Mouse (Mus musculus) naive thymus-derived CD4-positive, alpha-beta T cell, adult 2 months (primary cell): ENCODE data around the gene Camta1.

ENCODE experiments used
- DNase-seq: peaks from one replicate; pipeline ENCODE4 v3.0.0-alpha.2; 2011; ENCODE audit warnings: low read depth

Camta1 gene

DNA sequence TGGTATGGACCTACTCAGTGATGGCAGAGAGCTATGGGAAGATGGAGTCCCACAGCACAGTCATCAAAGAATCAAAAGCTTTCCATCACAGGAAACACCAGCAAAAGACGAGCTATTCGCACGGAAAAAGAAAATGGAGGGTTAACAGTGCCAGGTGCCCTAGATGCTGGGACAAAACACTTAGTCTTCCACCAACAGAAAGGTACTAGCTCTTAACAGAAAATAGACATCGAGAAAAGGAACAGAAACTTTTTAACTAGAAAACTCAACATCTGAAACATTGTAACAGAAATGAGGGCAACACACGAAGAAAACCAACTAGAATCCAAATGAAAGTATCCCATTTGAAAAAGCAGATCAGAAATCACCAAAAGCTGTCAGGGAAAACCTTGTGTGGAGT is 881.5 kb downstream of the Camta1 start:
- no peak for DNase-seq

DNA sequence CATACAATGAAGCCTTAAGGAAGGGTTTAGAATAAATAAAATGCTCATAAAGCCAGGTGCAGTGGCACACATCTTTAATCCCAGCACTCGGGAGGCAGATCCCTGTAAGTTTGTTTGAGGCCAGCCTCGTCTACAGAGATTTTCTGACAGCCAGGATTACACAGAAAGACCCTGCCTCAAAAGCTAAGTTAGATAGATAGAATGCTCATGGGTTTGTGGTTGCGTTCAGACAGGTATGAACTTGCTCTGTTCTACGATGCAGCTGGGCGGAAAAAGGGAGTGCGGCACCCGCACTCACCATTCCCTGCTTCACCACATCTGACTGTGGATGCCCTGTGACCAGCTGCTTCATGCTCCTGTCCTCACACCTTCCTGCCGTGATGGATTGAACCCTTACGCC is 882.2 kb downstream of the Camta1 start:
- no peak for DNase-seq

DNA sequence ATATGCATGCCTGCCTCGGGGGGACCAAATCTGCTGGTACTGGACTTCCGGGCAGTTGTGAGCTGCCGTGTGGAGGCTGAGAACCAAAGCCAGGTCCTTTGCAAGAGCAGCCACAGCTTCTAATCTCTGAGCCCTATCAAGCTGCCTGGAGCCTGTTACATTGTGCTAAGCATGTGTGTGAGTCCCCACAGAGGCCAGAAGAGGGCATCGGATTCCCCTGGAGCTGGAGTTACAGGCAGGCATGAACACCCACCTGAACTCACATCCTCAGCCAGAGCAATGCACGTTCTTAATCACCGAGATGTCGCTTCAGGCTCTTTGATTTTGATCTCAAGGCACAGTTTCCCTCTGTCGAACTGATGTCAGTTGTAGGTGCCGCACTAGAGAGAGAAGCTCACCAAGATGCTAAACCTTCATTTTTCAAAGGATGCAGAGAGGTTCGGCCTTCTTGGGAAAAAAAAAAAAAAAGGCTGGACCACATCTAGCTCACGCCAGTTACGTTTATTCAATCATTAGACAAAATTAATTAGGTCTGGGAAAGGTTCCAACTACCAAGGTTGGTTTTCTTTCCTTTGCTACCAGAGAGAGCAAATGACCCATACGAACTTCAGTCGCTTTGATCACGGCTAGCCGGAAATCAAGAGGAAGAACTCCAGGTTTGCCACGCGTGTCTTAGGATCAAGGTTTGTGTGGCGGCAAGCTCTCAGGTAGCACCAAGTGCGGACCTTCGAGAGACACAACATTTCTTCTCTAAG is 883.3 kb downstream of the Camta1 start:
- DNase-seq: no peak

DNA sequence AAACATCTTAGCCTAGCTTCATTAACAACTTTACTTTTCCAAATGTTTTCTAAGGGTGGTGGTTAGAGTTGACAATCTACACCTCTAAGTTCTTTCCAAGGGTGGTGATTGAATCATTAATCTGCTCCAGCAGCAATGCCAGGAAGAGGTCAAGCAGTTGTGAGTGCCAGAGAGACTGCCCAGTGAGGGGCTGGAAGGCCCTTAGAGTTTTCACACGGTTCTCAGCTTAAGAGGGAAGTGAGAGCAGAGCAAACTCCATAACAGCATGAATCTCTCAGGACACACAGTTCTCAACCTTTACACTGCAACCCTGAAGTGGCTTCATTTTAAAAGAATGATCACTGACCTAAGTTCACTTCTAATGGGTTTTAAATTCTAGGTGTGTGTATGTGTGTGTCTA is 886.5 kb downstream of the Camta1 start:
- no peak for DNase-seq

DNA sequence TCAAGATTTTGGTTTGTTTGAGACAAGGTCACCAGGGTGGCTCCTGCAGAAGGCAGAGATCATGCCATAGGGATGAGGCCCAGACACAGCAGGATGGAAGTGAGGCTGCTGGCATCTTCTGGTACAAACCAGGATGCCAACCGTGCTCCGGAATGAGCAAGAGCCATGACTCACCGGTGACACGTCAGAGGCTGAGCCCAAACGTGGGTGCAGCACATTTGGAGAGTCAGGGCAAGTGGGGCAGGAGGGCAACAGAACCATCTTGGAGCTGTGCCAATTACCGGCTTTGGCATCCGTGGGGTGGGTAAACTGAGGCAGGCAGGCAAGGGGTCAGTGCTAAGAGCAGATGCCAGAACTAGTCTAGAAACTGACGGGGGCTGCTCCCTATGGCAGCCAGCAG is 888.4 kb downstream of the Camta1 start:
- no peak for DNase-seq

DNA sequence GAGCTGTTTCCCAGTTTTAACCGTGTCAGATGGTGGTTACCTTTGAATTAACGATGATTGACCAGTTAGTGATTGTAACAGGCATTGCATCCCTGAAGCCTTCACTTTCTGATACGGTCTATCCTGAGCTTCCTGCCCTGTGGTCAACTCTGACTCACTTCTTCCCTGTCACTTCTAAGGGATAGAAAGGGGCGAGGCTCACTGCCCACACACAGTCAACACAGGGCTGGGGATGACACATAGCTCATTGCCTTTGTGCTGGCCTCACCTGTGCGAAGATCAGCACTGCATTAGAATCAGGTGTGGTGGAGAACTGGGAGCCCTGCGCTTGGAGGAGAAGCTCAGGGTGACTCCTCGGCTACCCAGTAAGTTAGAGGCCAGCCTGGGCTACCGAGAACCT is 892.7 kb downstream of the Camta1 start:
- DNase-seq: no peak

DNA sequence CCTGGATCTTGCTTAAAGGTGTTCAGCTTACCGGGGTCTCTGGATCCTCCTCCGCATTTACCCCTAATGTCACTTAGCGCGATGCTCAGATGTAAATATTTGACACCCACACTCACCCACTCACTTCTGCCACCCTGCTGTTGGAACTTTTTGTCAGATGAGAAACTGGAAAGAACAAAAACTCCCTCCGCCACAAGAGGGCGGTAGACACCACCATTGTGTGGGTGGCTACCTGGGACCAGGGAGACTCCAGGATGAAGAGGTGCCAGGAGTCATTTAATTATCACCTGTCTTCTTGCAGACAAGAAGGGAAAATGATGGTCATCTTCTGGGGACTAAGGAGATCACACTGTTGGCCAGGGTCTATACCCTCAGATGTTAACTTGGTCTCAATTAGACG is 895.1 kb downstream of the Camta1 start:
- peak; percentile 78 for DNase-seq

DNA sequence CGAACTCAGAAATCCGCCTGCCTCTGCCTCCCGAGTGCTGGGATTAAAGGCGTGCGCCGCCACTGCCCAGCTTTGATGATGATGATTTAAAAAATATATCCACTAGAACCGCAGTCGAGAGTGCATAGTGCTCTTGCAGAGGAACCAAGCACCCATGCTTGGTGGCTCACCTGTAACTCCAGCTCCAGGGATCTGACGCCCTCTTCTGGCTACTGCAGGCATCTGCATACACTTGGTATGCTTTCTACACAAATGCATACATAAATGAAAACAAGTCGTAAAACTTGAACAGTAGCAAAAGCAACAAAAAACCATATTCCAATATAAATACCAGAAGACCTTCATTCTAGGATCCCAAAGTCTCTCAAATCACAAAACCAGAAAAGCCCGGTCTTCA is 896.1 kb downstream of the Camta1 start:
- DNase-seq: peak; percentile 59

DNA sequence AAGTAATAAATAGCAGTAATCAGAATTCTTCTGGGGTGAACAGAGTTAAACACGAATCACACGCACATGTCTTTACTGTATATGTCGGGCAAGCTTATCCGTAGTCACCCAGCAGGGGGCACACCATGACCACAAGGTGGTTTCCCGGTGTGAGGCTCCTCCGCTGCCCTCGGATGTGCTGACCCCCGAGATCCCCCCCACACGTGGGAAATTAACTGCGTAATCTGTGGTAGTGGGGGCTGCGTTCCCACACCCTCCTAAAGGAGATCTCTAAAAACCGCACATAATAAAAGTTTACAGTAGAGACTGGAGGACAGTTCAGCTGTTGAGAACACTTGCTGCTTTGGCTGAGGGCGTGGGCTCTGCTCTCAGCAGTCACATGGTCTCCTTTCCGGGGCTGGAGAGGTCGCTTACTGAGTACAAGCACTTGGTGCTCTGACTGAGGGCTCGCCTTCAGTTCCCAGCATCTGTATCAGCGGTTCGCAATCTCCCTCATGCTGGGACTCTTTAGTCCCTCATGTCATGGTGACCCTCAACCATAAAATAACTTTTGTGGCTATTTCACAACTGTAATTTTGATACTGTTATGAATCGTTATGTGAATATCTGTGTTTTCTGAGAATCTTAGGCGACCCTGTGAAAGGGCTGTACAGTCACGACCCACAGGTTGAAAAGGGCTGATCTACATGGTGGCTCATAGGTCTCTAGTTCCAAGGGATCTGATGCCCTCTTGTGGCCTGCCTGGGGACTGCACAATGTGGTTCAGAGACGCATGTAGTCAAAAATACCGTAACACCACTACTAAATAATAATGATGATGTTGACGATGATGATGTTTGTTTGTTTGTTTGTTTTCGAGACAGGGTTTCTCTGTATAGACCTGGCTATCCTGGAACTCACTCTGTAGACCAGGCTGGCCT is 896.8 kb downstream of the Camta1 start:
- DNase-seq: peak; percentile 95

DNA sequence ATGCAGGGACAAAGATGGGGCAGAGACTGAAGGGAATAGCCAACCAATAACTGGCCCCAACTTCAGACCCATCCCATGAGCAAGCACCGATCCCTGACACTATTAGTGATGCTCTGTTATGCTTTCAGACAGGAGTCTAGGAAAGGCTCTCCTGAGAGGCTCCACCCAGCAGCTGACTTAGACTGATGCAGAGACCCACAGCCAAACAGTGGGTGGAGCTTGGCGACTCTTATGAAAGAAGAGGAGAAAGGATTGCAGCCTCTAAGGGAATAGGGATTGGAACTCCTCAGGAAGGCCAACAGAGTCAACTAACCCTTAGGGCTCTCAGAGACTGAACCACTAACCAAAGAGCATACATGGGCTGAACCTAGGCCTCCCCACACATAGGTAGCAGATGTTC is 898.0 kb downstream of the Camta1 start:
- no peak for DNase-seq

DNA sequence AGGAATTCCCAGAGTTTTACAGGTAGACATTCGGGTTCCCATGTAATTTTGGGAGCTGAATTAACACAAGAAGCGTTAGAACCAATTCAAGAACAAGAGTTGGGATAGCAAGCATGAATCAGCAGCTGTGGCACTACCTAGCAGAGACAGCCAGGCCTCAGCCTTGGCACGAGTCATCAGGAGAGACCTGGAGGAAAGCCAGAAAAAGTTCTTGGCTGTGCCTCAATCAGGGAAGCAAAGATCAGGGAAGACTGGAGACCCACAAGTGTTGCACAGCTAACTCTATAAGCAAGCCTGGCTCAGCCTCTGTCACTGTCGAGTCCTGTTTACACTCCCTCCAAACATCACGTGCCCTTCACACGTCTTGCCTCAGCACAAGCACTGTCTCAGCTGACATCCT is 899.4 kb downstream of the Camta1 start:
- DNase-seq: no peak

DNA sequence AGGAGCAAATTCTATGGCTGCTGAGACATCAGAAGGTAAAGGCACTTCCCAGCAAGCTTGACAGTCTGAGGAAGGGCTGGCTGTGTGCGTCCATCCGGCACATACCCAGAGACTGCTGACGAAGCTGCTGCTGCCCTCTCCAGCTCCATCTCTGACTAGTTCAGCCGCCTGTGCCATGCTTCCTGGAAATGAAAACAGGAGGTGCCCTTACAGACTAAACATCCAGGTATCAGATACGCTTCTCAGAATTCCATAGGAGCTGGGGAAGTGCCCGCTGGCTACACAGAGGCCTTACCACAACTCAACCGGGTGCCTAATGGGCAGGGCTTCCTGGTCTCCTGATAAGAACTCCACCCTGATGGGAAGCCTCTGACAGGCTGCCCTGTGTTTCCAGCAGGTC is 903.1 kb downstream of the Camta1 start:
- no peak for DNase-seq

DNA sequence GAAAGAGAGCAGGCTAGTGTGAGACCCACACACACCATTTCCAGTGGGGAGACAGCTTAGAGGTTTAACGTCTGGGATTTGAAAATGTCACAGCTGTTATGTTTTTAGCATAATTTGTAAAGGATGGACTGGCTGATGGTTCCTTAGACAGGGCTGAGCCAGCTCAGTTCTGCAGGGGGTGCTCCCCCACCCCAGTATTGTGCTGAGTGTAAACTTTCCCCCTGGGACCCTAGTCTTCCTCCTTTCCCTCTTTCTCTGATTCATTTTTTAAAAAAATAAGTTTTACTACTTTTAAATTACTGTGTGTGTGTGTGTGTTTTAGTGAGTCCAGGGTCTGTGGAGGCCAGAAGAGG is 904.6 kb downstream of the Camta1 start:
- no peak for DNase-seq

DNA sequence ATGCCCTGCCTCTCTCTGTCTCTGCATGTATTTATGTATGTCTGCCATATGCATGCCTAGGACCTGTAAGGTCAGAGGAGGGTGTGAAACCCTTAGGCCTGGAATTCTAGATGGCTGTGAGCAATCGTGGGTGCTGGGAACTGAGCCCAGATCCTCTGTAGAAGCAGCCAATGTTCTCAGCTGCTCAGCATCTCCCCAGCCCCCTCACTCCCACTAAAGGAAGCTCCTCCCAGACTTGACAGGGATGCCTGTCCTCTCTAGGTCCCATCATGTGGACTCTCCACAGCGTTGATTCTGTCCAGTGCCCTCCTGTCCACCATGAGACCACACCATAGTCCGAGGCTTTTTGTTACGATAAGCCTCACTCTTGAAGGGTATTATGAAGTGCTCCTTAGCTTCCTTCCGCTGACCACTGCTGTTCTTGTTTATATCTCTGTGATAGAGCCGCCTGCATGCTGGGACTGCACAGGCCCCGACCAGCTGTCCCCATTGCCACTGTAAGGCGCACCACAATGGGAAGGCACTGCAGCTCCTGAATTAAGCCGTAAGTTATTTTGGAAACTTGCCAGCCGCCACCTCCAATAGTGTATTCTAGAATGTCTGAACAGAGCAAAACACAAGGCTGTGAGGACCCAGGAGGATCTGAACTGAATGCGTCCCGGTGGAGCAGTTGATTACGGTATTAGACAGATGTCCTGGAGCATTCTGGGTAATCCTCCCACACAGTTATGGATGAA is 905.1 kb downstream of the Camta1 start:
- DNase-seq: no peak

DNA sequence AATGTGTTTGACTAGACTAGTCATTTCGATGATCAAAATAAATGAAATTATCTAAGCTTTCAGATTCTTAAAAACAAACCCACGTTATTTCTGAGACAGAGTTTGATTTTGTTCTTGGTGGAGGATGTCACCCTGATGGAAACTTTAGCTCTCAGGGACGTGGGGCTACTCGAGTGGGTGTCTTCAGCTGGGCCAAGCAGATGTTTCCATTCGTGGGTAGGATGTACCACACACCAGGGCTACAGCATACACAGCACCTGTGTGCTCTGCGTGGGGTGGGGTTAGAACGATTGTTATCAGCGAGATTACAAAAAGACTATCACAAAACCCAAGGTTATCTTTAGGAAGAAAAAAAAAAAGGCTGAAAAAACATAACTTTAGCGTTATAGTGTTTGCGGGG is 910.7 kb downstream of the Camta1 start:
- peak; percentile 32 for DNase-seq

DNA sequence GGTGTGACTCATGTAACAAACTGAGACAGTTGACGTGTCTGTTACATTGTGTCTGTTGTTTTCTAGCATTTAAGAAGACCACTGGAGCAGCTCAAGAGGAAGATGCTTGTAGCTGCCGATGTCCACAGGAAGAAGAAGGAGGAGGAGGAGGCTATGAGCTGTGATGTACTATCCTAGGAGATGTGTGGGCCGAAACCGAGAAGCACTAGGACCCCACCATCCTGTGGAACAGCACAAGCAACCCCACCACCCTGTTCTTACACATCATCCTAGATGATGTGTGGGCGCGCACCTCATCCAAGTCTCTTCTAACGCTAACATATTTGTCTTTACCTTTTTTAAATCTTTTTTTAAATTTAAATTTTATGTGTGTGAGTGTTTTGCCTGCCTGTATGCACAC is 917.0 kb downstream of the Camta1 start:
- no peak for DNase-seq

DNA sequence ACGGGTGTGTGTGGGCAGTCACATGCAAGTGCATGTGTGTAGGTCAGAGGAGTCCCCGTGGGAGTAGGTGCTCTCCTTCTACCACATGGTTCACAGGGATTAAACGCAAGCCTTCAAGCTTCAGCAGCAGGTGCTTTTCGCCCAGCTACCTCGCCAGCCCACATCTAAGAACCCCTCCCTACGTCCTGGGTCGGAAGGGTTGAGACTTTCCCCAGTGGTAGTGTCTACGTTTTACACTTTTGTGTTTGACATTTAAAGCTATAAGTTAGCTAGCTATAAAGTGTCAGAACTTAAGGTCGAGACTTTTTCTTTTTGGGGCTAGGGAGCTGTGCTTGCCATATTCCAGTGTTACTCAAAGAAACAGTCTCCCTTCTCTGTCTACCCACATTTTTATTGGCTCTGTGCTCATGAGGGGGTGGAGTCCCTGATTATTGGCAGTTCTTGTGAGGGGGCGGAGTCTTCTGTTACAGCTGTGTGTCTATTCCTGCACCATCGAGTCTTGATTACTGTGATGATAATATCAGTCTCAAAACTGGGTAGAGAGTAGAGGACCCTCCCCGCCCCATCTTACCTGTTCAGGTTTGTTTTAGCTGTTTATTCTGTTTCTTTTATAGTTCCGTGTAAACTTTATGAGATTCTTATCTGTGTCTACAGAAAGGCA is 921.6 kb downstream of the Camta1 start:
- peak; percentile 82 for DNase-seq

DNA sequence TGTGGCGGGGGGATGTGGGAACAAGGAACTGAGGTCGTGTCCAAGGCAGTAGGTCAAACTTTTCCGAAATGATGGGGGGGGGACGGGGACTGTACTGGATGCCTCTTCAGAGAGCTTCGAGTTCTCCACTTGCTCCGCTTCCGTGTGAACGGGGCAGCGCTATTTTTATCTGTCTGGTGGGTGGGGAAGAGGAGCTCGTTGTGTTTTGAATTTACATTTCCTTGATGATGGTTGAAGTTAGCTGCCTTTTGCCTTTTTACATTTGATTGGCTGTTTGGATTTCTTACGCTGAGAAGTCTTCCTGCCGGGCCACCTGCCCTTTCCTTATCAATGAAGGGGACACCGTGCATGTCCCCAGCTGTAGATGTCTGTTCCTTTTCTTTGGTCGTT is 923.6 kb downstream of the Camta1 start:
- peak; percentile 69 for DNase-seq

DNA sequence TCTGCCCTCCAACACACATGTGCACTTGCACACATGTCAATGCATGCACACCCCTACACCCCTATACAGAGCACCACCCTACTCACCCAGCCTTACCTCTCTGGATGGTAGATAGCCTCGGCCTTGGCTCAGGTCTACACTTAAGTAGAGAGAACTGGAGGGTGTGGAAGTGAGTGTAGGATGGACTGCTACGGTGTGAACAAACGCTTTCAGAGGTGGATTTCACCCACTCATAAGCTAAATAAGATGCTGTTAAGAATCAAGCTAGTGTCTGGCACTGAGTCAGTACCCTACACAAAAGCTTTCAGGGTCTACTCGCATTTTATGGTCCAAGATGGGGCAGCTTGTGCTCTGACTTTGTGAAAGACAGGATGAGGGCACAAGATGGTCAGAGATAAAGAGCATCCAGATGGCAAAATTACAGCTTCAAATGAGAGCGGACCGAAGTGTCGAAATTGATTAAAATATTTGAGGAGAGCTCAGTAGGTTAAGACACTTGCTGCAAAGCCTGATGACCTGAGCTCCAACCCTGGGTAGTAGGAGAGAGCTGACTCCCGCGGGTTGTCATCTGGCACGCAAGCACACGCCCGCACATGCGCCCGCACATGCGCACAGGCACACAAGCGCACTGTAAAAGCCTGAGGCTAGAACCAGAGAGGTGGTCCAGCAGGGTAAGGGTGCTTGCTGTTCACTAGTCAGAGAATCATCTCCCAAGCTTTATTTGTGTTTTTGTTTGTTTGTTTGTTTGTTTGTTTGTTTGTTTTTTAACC is 924.2 kb downstream of the Camta1 start:
- peak; percentile 56 for DNase-seq

DNA sequence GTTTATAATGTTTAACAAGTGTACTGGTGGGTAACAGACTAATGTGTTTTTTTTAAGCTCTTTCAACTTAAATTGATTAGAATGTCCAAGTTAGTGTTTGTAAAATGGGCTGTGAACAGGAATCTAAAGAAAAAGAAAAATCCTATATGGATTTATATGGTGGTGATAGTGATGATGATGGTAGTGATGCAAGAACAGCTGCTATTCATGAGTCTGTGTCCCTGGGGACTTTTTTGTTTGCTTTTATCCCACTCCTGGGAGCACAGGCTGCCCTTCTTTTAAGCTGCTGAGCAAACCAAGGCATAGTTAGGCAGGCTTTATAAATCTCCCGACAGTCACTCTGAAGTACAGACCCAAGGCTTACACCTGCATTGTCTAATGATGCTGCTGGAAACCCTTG is 928.2 kb downstream of the Camta1 start:
- no peak for DNase-seq

DNA sequence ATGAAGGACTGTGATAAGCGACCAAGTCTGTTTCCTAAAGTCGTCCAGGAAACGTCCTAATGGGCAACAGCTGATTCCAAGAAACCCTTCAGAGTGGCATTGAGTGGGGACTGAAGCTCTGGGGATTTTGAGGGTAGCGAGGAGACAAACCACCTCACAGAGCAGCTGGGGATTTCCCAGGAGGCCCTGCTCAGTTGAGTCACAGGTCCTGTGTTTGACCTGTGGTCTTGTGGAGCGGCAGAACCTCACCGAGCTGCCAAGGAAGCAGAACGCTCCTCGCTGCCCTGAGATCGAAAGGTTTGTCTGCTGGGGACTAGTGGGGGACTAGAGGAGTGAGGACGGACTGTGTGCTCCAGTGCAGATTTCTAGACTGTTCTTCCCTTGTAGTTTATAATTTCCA is 933.9 kb downstream of the Camta1 start:
- DNase-seq: peak; percentile 56
